Mouse (Mus musculus): ENCODE measurements around the gene Gm49369. TPM values are rescaled to one million over a fixed set of nuclear protein-coding genes. Genes with fewer than 3 reads are reported as not detected.
"Not testable (repeated sequence)": the region's sequence is repeated elsewhere in the genome, so short reads cannot be mapped to it uniquely, and the experiment has no call there.

Gene Gm49369
- polyA plus RNA-seq, 2 experiments from 2014 or later, result not detected

- peak; percentile 34 for ATAC-seq
Measured at GRCm38 (mm10) chr7:142371768-142372661, 10.5 kb downstream of the Gm49369 start.

GRCm38 (mm10) chr7:142371398-142371767 is 11.1 kb downstream of the Gm49369 start:
- no peak for ATAC-seq

- ATAC-seq, result no peak
Measured at GRCm38 (mm10) chr7:142370937-142371336, 11.5 kb downstream of the Gm49369 start.

GRCm38 (mm10) chr7:142369820-142370219 is 12.6 kb downstream of the Gm49369 start:
- no peak for ATAC-seq

GRCm38 (mm10) chr7:142368856-142369255 is 13.6 kb downstream of the Gm49369 start:
- no peak for ATAC-seq

GRCm38 (mm10) chr7:142363107-142363506 is 19.4 kb downstream of the Gm49369 start:
- no peak for ATAC-seq

- no peak for ATAC-seq
Measured at GRCm38 (mm10) chr7:142360743-142361142, 21.7 kb downstream of the Gm49369 start.

- ATAC-seq, result no peak
Measured at GRCm38 (mm10) chr7:142359129-142359528, 23.3 kb downstream of the Gm49369 start.

GRCm38 (mm10) chr7:142357566-142357965 is 24.9 kb downstream of the Gm49369 start:
- no peak for ATAC-seq

- no peak for ATAC-seq
Measured at GRCm38 (mm10) chr7:142354661-142355233, 27.7 kb downstream of the Gm49369 start.

GRCm38 (mm10) chr7:142353854-142354253 is 28.6 kb downstream of the Gm49369 start:
- peak; percentile 89 for ATAC-seq

GRCm38 (mm10) chr7:142351569-142351968 is 30.9 kb downstream of the Gm49369 start:
- peak; percentile 79 for ATAC-seq

GRCm38 (mm10) chr7:142349308-142349961 is 33.0 kb downstream of the Gm49369 start:
- ATAC-seq, result no peak

GRCm38 (mm10) chr7:142347542-142347941 is 34.9 kb downstream of the Gm49369 start:
- ATAC-seq, result no peak

GRCm38 (mm10) chr7:142342247-142342640 is 40.2 kb downstream of the Gm49369 start:
- ATAC-seq, result no peak

GRCm38 (mm10) chr7:142341564-142342246 is 40.8 kb downstream of the Gm49369 start:
- peak; percentile 56 for ATAC-seq

GRCm38 (mm10) chr7:142340269-142340970 is 42.0 kb downstream of the Gm49369 start:
- peak; percentile 60 for ATAC-seq

GRCm38 (mm10) chr7:142335151-142335550 is 47.3 kb downstream of the Gm49369 start:
- no peak for ATAC-seq

GRCm38 (mm10) chr7:142334246-142334645 is 48.2 kb downstream of the Gm49369 start:
- peak; percentile 76 for ATAC-seq

- ATAC-seq, result not testable (repeated sequence)
Measured at GRCm38 (mm10) chr7:142332741-142333140, 49.7 kb downstream of the Gm49369 start.

GRCm38 (mm10) chr7:142331281-142331680 is 51.2 kb downstream of the Gm49369 start:
- no peak for ATAC-seq

- ATAC-seq, result no peak
Measured at GRCm38 (mm10) chr7:142330271-142330724, 52.2 kb downstream of the Gm49369 start.

Data from CD4-positive, CD25-positive, alpha-beta regulatory T cell, adult 4 months (primary cell).